Mouse (Mus musculus) midbrain, embryonic 13.5 days (tissue): ENCODE measurements at regions not wholly inside any gene's neighbourhood (a gene's known extent, or its start where the extent isn't known, plus 50 kb on each side); places are given as distances from the start of the nearest gene placed in this dataset.
"Not testable (repeated sequence)": the region's sequence is repeated elsewhere in the genome, so short reads cannot be mapped to it uniquely, and the experiment has no call there.

Experiments used
- ATAC-seq: fragments of 200-750 bp; cut with Nextera tagmentation; 2 replicates; pipeline ENCODE4 v1.8.0; 2017; ENCODE audit warnings: mild to moderate bottlenecking, moderate TSS enrichment, moderate library complexity
- H3K27ac ChIP-seq: fragments of 300-500 bp; sonication (generic); 2 replicates; pipeline ENCODE4 v1.5.1; 2015; ENCODE audit warnings: inconsistent platforms, mild to moderate bottlenecking, moderate library complexity
- H3K27me3 ChIP-seq: fragments of 300-500 bp; sonication (generic); 2 replicates; pipeline ENCODE4 v1.6.1; 2015; ENCODE audit warnings: mild to moderate bottlenecking, inconsistent platforms
- H3K36me3 ChIP-seq: fragments of 300-500 bp; sonication (generic); 2 replicates; pipeline ENCODE4 v1.6.1; 2015; ENCODE audit warnings: mild to moderate bottlenecking, inconsistent platforms
- H3K4me1 ChIP-seq: fragments of 300-500 bp; sonication (generic); replicated peaks from 2 replicates; pipeline ENCODE4 v1.6.1; 2015; ENCODE audit warnings: inconsistent platforms
- H3K4me2 ChIP-seq: fragments of 300-500 bp; sonication (generic); replicated peaks from 2 replicates; pipeline ENCODE4 v1.6.1; 2015; ENCODE audit warnings: moderate library complexity, mild to moderate bottlenecking, inconsistent platforms
- H3K4me3 ChIP-seq: fragments of 300-500 bp; sonication (generic); replicated peaks from 2 replicates; pipeline ENCODE4 v1.5.1; 2015; ENCODE audit warnings: mild to moderate bottlenecking, inconsistent platforms
- H3K9ac ChIP-seq: fragments of 300-500 bp; sonication (generic); replicated peaks from 2 replicates; pipeline ENCODE4 v1.6.1; 2015; ENCODE audit warnings: mild to moderate bottlenecking, inconsistent platforms
- H3K9me3 ChIP-seq: fragments of 300-500 bp; sonication (generic); 2 replicates; pipeline ENCODE4 v1.6.1; 2016; ENCODE audit warnings: mild to moderate bottlenecking, inconsistent platforms
- WGBS: fragments of 180-500 bp; shearing (Covaris S2); methylation state at CpG from one replicate; pipeline ENCODE4 v1.1.7; 2015; 5-methylcytosine and 5-hydroxymethylcytosine counted together

- Histone ChIP-seq H3K27me3 (no peaks in the 10 kb centered on the region), H3K4me1 (no peaks in the 10 kb centered on the region), H3K36me3 (no peaks in the 10 kb centered on the region), H3K4me2 (no peak overlapping the region), H3K9me3 (no peaks in the 10 kb centered on the region), H3K27ac (no peak overlapping the region), H3K4me3 (no peak overlapping the region), H3K9ac (no peak overlapping the region)
- no peak for ATAC-seq
- 93% methylated on average over 2 of the region's 2 CpGs for WGBS
Measured at GRCm38 (mm10) chr12:70655411-70655811, 169.9 kb upstream of the Frmd6 start.

DNA sequence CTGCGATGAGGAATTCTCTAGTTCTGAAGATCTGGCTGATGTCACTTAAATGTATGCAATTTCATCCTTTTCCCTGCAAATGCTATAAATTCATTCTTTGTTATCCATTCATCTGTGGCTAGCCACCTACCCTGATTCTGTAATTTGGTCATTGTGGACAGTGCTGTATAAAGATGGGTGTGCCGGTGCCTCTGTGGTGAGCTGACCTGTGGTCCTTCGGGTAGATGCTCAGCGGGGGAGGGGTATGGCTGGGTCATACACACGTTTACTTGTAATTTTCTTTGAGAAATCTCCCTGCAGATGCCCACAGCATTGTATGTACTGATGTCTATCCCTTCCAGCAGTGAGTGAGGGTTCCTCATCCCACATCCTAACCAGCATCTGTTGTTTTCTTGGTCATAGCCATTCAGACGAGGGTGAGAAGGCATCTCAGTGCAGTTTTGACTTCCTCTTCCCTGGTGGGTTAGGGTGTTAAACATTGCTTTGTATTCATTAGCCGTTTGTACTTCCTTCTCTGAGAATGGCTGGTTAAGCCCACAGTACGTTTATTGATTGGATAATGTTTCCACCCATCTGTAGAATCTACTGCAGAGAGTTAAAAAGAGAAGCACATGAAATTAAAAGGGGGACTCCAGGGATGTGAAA lies 169.3 kb upstream of the Frmd6 start:
- Histone ChIP-seq H3K4me3 (no peak overlapping the region), H3K9me3 (no peaks in the 10 kb centered on the region), H3K27ac (no peak overlapping the region), H3K4me1 (no peaks in the 10 kb centered on the region), H3K9ac (no peak overlapping the region), H3K36me3 (no peaks in the 10 kb centered on the region), H3K27me3 (no peaks in the 10 kb centered on the region), H3K4me2 (no peak overlapping the region)
- 76% methylated on average over 8 of the region's 8 CpGs for WGBS
- ATAC-seq: no peak

GRCm38 (mm10) chr12:70656805-70657492 lies 168.4 kb upstream of the Frmd6 start:
- H3K9me3 ChIP-seq: no peaks in the 10 kb centered on the region
- 76% methylated on average over 7 of the region's 7 CpGs for WGBS
- no peaks in the 10 kb centered on the region for H3K27me3 ChIP-seq
- ATAC-seq: no peak
- H3K4me2 ChIP-seq: no peak overlapping the region
- H3K27ac ChIP-seq: no peak overlapping the region
- H3K36me3 ChIP-seq: no peaks in the 10 kb centered on the region
- no peaks in the 10 kb centered on the region for H3K4me1 ChIP-seq
- no peak overlapping the region for H3K4me3 ChIP-seq
- no peak overlapping the region for H3K9ac ChIP-seq

DNA sequence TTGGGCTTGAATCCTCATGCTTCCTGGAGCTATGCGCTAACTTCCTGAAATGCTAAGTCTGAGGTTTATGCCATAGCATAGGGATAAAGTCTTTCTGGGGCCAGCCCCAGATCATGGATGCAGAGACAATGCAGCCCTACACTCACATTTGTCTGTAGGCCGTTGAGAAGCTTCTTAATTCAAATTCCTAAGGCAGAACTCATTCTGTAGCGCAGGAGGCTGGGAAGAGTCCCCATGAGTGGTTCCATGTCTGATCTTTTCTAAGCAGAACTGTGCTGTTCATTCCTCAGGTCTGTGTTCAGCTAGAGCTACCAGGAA lies 167.9 kb upstream of the Frmd6 start:
- Histone ChIP-seq H3K4me3 (no peak overlapping the region), H3K4me1 (no peaks in the 10 kb centered on the region), H3K9me3 (no peaks in the 10 kb centered on the region), H3K4me2 (no peak overlapping the region), H3K36me3 (no peaks in the 10 kb centered on the region), H3K9ac (no peak overlapping the region), H3K27me3 (no peaks in the 10 kb centered on the region), H3K27ac (no peak overlapping the region)
- WGBS: 68% methylated on average over 3 of the region's 3 CpGs
- no peak for ATAC-seq

GRCm38 (mm10) chr12:70658106-70658505 lies 167.2 kb upstream of the Frmd6 start:
- no peak for ATAC-seq
- Histone ChIP-seq H3K9ac (no peak overlapping the region), H3K4me3 (no peak overlapping the region), H3K4me2 (no peak overlapping the region), H3K36me3 (no peaks in the 10 kb centered on the region), H3K27me3 (no peaks in the 10 kb centered on the region), H3K27ac (no peak overlapping the region), H3K4me1 (no peaks in the 10 kb centered on the region), H3K9me3 (no peaks in the 10 kb centered on the region)
- 92% methylated on average over 5 of the region's 5 CpGs for WGBS

DNA sequence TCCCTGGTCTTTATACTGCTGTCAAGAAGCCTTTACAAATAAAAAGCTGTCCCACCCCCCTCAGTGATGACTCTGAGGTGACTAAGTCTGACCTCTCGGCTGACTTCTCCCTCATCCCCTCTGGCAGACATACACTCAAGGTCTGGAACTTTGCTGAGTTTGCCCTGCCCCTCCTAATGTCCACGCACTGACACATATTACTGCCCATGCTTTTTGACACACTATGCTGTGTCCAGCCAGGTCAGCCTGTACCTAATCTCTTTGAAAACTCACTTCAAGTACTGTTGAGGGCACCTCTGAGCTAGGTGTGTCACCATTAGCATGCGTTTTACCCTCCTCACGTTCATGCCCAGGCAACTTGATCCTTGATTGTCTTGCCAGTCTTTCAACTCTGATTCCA lies 164.9 kb upstream of the Frmd6 start:
- Histone ChIP-seq H3K27me3 (no peaks in the 10 kb centered on the region), H3K4me1 (no peaks in the 10 kb centered on the region), H3K4me3 (no peak overlapping the region), H3K4me2 (no peak overlapping the region), H3K36me3 (no peaks in the 10 kb centered on the region), H3K27ac (no peak overlapping the region), H3K9me3 (no peaks in the 10 kb centered on the region), H3K9ac (no peak overlapping the region)
- ATAC-seq: no peak
- 87% methylated on average over 4 of the region's 4 CpGs for WGBS

DNA sequence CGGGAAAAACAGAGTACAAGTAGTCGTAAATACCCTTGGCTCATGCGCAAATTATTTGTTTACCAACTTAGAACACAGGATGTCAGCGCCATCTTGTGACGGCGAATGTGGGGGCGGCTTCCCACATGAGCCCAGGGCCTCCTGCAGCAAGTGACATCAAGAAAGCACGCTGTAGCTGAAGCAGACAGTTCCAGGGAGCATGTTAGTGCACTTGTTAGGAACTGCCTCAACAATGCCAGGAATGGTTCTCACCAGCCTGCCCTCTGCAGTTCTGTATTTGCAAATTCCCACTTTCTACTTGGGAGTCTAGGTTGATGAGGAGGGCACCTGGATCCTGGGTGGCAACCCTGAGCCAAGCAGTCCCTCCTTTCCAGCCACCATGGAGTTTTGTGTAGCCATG lies 157.2 kb upstream of the Frmd6 start:
- WGBS: 93% methylated on average over 7 of the region's 8 CpGs
- not testable (repeated sequence) for H3K9me3 ChIP-seq, H3K4me3 ChIP-seq, H3K9ac ChIP-seq, H3K4me1 ChIP-seq, H3K36me3 ChIP-seq, H3K27me3 ChIP-seq, H3K27ac ChIP-seq, ATAC-seq, H3K4me2 ChIP-seq

DNA sequence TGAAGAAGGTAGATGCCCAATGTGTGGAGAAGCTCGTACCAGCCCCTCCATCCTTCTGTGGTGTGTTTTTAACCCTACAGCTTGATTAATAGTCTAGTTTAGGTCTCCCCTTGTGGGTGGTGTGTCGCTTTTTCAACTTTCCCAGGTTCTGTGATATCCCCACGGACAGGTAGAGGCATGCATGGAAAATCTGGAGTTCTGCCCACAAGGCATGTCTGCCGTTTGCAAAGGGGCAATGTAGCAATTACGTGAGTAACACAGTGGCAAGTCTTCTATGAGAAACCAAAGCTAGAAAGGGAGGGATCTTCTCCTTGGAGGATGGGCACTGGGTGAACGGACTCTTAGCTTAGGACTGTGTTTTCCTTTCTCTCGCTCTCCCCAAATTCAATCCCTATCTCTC lies 153.2 kb upstream of the Frmd6 start:
- ATAC-seq: no peak
- no peak overlapping the region for H3K27ac ChIP-seq
- WGBS: 90% methylated on average over 7 of the region's 7 CpGs

GRCm38 (mm10) chr12:70673188-70673587 lies 152.1 kb upstream of the Frmd6 start:
- no peak overlapping the region for H3K27ac ChIP-seq
- no peaks in the 10 kb centered on the region for H3K36me3 ChIP-seq
- H3K4me2 ChIP-seq: no peak overlapping the region
- no peaks in the 10 kb centered on the region for H3K9me3 ChIP-seq
- 78% methylated on average over 11 of the region's 11 CpGs for WGBS
- no peak overlapping the region for H3K4me3 ChIP-seq
- ATAC-seq: no peak
- H3K9ac ChIP-seq: no peak overlapping the region
- H3K27me3 ChIP-seq: no peaks in the 10 kb centered on the region
- H3K4me1 ChIP-seq: no peaks in the 10 kb centered on the region

More for the DNA sequence above, 153.2 kb upstream of the Frmd6 start:
- H3K36me3 ChIP-seq: no peaks in the 10 kb centered on the region
- H3K9me3 ChIP-seq: no peaks in the 10 kb centered on the region
- H3K4me1 ChIP-seq: no peaks in the 10 kb centered on the region
- no peaks in the 10 kb centered on the region for H3K27me3 ChIP-seq
- H3K9ac ChIP-seq: no peak overlapping the region
- H3K4me3 ChIP-seq: no peak overlapping the region
- H3K4me2 ChIP-seq: no peak overlapping the region

DNA sequence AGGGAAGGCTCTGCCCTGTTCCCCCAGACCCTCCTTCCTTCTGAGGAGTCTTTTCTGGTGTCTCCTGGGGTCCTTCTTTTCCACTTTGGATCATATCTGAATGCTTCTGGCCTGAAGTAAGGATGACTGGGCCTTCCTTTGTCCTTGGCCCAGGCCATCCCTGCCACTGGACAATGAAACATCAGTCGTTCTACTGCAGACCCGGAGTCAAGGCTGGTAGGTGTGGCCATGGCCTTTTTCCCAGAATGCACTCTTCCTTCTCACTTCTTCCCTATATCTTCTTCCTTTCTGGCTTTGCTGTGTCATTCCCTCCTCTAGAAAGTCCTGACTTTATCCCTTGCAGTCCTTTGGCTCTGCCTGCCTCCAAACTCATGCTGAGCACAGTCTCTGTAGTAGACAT lies 151.2 kb upstream of the Frmd6 start:
- ATAC-seq: no peak
- Histone ChIP-seq H3K36me3 (no peaks in the 10 kb centered on the region), H3K4me1 (no peaks in the 10 kb centered on the region), H3K4me3 (no peak overlapping the region), H3K9me3 (no peaks in the 10 kb centered on the region), H3K27me3 (no peaks in the 10 kb centered on the region), H3K27ac (no peak overlapping the region), H3K4me2 (no peak overlapping the region), H3K9ac (no peak overlapping the region)
- WGBS: 94% methylated on average over 2 of the region's 2 CpGs

DNA sequence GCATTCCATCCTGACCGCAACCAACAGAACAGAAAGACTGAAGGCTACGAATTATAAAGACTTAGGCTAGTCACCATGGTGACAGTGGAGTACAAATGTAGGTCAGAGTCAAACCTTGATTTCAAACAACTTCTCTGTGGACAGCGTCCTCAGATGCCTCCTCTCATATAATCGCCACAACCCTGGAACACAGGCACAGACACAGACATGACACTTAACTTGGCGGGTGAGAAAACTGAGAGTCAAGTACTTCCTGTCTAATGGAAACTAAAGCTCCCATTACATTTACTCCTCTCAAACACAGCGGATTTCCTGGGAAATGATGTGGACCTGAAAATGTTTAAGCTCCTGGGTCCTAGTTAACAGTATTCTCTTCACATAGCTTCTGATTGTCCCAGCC lies 149.5 kb upstream of the Frmd6 start:
- H3K27me3 ChIP-seq: no peaks in the 10 kb centered on the region
- WGBS: 83% methylated on average over 6 of the region's 6 CpGs
- ATAC-seq: no peak
- H3K36me3 ChIP-seq: no peaks in the 10 kb centered on the region
- H3K9ac ChIP-seq: no peak overlapping the region
- H3K27ac ChIP-seq: no peak overlapping the region
- no peak overlapping the region for H3K4me2 ChIP-seq
- no peak overlapping the region for H3K4me3 ChIP-seq
- no peaks in the 10 kb centered on the region for H3K9me3 ChIP-seq
- 0 out of 2 replicates have a peak, but pooled peaks cover 6% of the 10 kb centered on the region for H3K4me1 ChIP-seq

DNA sequence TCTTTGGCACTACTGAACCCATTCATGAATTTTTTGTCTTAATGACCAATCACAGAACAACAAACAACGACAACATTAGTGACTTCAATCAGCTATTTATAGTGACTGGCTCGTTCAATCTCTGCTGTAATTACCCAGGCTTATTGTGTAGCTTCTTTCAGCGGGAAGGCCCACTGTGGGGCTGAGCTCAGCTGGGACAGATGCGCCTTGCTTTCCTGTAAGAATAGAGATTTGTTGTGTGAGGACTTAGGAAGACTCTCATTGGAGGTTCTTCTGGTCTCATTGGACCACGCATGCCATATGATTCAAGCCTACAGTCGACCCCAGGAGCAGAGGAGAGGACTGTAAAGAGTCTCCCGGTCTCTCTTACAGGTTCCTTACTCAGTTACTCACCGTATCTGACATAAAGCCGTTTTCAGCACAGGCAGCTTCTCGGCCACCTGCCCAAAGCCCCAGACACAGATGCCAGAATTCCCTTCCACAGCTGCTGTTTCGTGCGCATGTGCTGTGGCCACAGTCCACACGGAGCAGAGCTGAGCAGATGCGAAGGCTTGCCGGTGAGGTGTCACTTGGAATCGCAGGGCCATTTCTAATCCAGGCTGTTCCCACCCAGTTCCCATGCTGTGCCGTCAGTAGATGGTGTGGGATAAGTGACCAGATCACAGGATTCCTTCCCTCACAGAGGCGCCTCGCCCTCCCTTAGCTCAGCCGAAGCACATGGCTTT lies 145.5 kb upstream of the Frmd6 start:
- 0 out of 2 replicates have a peak, but pooled peaks have one; percentile 14 for ATAC-seq
- 75% methylated on average over 20 of the region's 20 CpGs for WGBS
- 0 out of 2 replicates have a peak, but pooled peaks cover 6% of the 10 kb centered on the region for H3K4me1 ChIP-seq
- H3K36me3 ChIP-seq: no peaks in the 10 kb centered on the region
- 0 out of 2 replicates have a peak overlapping the region, but pooled peaks have one; percentile 19 for H3K27ac ChIP-seq
- no peaks in the 10 kb centered on the region for H3K27me3 ChIP-seq
- 0 out of 2 replicates have a peak overlapping the region, but pooled peaks have one; percentile 14 for H3K9ac ChIP-seq
- H3K4me2 ChIP-seq: no peak overlapping the region
- H3K9me3 ChIP-seq: no peaks in the 10 kb centered on the region
- no peak overlapping the region for H3K4me3 ChIP-seq
